Mouse (Mus musculus): ENCODE measurements around the gene Vti1a. TPM values are rescaled to one million over a fixed set of nuclear protein-coding genes. Genes with fewer than 3 reads are reported as not detected.
A peak's percentile ranks its signal among the peaks of the same experiment; 100 is the strongest.

The Vti1a gene
- polyA plus RNA-seq, 1 experiment from 2014 or later: 31.6 TPM

GRCm38 (mm10) chr19:55501985-55502384 lies 185.9 kb downstream of the Vti1a start:
- no peak overlapping the region for H3K9ac ChIP-seq
- H3K9me3 ChIP-seq: no peaks in the 10 kb centered on the region
- H3K27me3 ChIP-seq: no peaks in the 10 kb centered on the region
- peaks cover 5% of the 10 kb centered on the region; the same call in 1 of the 2 replicates for H3K36me3 ChIP-seq
- no peak for ATAC-seq (ENCODE audit: insufficient number of reproducible peaks, insufficient read depth, low FRiP score, low TSS enrichment, low read depth)
- 65% methylated on average over 4 of the region's 4 CpGs for WGBS
- H3K27ac ChIP-seq: no peak overlapping the region
- H3K4me1 ChIP-seq: peaks cover 12% of the 10 kb centered on the region
- no peak overlapping the region for H3K4me2 ChIP-seq
- H3K4me3 ChIP-seq: no peak overlapping the region

DNA sequence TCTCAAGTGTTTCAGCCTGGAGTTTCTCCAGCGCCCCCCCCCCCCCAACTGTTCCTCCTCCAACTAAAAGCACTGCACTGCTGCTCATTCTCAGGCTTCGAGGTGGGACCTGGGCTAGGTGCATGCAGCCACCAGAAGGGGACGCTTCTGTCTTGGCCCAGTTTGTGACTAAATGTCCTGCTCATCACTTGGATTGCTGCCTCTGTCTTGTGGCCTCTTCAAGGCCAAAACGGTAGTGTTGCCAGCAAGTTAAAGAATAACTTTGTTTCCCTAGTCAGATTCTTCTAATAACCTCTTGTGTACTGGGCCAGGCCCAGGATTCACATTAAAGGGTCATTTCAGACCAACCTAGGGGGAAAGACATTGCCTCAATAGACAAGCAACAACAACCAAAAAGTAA lies 187.7 kb downstream of the Vti1a start:
- 74% methylated on average over 4 of the region's 4 CpGs for WGBS
- Histone ChIP-seq H3K9ac (no peak overlapping the region), H3K27me3 (no peaks in the 10 kb centered on the region), H3K36me3 (peaks cover 6% of the 10 kb centered on the region; the same call in 1 of the 2 replicates), H3K9me3 (no peaks in the 10 kb centered on the region), H3K4me2 (no peak overlapping the region), H3K4me1 (peaks cover 29% of the 10 kb centered on the region), H3K4me3 (no peak overlapping the region), H3K27ac (no peak overlapping the region)
- no peak for ATAC-seq (ENCODE audit: insufficient number of reproducible peaks, insufficient read depth, low FRiP score, low TSS enrichment, low read depth)

DNA sequence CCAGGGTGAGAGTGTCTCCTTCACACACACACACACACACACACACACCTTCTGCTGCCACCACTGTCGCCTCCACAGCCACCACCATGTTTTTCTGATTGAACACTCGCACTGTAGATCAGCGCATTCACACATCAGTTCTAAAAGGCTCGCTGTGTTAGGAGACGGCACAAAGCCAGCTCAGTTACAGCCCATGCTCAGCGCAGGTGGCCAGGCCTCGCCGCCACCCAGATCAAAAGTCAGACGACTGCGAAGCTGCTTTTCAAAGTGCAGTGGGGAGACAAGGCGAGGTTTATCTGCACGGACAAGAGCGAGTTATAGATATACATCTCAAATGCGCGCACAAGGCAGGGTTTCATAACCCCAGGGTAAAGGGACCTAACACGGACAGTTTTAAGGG lies 191.7 kb downstream of the Vti1a start:
- Histone ChIP-seq H3K36me3 (0 out of 2 replicates have a peak, but pooled peaks cover 4% of the 10 kb centered on the region), H3K4me2 (peak overlapping the region; percentile 35), H3K27ac (peak overlapping the region; percentile 65), H3K9ac (0 out of 2 replicates have a peak overlapping the region, but pooled peaks have one; percentile 4), H3K4me3 (no peak overlapping the region), H3K9me3 (no peaks in the 10 kb centered on the region), H3K27me3 (no peaks in the 10 kb centered on the region), H3K4me1 (peaks cover 30% of the 10 kb centered on the region)
- ATAC-seq (ENCODE audit: insufficient number of reproducible peaks, insufficient read depth, low FRiP score, low TSS enrichment, low read depth): no peak
- 25% methylated on average over 16 of the region's 16 CpGs for WGBS

GRCm38 (mm10) chr19:55508239-55508638 lies 192.1 kb downstream of the Vti1a start:
- Histone ChIP-seq H3K36me3 (0 out of 2 replicates have a peak, but pooled peaks cover 4% of the 10 kb centered on the region), H3K4me3 (no peak overlapping the region), H3K4me2 (peak overlapping the region; percentile 35), H3K9me3 (no peaks in the 10 kb centered on the region), H3K4me1 (peaks cover 30% of the 10 kb centered on the region), H3K9ac (no peak overlapping the region), H3K27ac (peak overlapping the region; percentile 65; the same call in 1 of the 2 replicates), H3K27me3 (no peaks in the 10 kb centered on the region)
- no peak for ATAC-seq (ENCODE audit: insufficient number of reproducible peaks, insufficient read depth, low FRiP score, low TSS enrichment, low read depth)
- 22% methylated on average over 4 of the region's 4 CpGs for WGBS

DNA sequence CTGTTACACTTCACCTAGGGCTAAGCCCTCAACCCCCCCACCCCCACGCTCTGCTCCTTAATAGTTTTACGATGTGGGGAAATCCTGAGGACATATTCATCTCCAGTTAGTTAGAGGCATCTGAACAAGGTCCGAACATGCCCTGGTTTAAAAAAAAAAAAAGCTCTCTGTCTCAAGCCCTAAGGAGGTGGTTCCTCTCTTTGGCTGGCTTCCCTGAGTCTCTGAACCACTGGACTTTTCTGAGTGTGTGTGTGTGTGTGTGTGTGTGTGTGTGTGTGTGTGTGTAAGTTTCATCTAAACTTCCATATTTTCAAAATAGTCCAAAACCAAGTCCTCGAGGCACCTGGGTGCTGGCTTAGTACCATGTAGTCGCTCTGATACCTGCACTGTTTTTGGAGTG lies 192.9 kb downstream of the Vti1a start:
- ATAC-seq (ENCODE audit: insufficient number of reproducible peaks, insufficient read depth, low FRiP score, low TSS enrichment, low read depth): no peak
- Histone ChIP-seq H3K27ac (no peak overlapping the region), H3K4me1 (peaks cover 30% of the 10 kb centered on the region), H3K27me3 (no peaks in the 10 kb centered on the region), H3K9me3 (no peaks in the 10 kb centered on the region), H3K9ac (no peak overlapping the region), H3K36me3 (0 out of 2 replicates have a peak, but pooled peaks cover 4% of the 10 kb centered on the region), H3K4me2 (no peak overlapping the region), H3K4me3 (no peak overlapping the region)
- 49% methylated on average over 5 of the region's 5 CpGs for WGBS

GRCm38 (mm10) chr19:55509618-55510017 lies 193.5 kb downstream of the Vti1a start:
- WGBS: 93% methylated on average over 8 of the region's 8 CpGs
- no peaks in the 10 kb centered on the region for H3K9me3 ChIP-seq
- H3K36me3 ChIP-seq: 0 out of 2 replicates have a peak, but pooled peaks cover 4% of the 10 kb centered on the region
- H3K4me3 ChIP-seq: no peak overlapping the region
- peaks cover 30% of the 10 kb centered on the region for H3K4me1 ChIP-seq
- H3K4me2 ChIP-seq: no peak overlapping the region
- no peak overlapping the region for H3K27ac ChIP-seq
- H3K27me3 ChIP-seq: no peaks in the 10 kb centered on the region
- no peak for ATAC-seq (ENCODE audit: insufficient number of reproducible peaks, insufficient read depth, low FRiP score, low TSS enrichment, low read depth)
- H3K9ac ChIP-seq: no peak overlapping the region

GRCm38 (mm10) chr19:55513941-55514340 lies 197.8 kb downstream of the Vti1a start:
- Histone ChIP-seq H3K4me1 (peaks cover 7% of the 10 kb centered on the region; the same call in 1 of the 2 replicates), H3K4me3 (no peak overlapping the region), H3K36me3 (no peaks in the 10 kb centered on the region), H3K27ac (no peak overlapping the region), H3K9ac (no peak overlapping the region), H3K9me3 (no peaks in the 10 kb centered on the region), H3K4me2 (no peak overlapping the region), H3K27me3 (no peaks in the 10 kb centered on the region)
- 70% methylated on average over 4 of the region's 4 CpGs for WGBS
- ATAC-seq (ENCODE audit: insufficient number of reproducible peaks, insufficient read depth, low FRiP score, low TSS enrichment, low read depth): no peak

- no peak for ATAC-seq (ENCODE audit: insufficient number of reproducible peaks, insufficient read depth, low FRiP score, low TSS enrichment, low read depth)
- H3K4me3 ChIP-seq: no peak overlapping the region
- no peaks in the 10 kb centered on the region for H3K27me3 ChIP-seq
- no peaks in the 10 kb centered on the region for H3K36me3 ChIP-seq
- no peak overlapping the region for H3K9ac ChIP-seq
- no peaks in the 10 kb centered on the region for H3K9me3 ChIP-seq
- 59% methylated on average over 2 of the region's 2 CpGs for WGBS
- H3K27ac ChIP-seq: no peak overlapping the region
- peaks cover 36% of the 10 kb centered on the region for H3K4me1 ChIP-seq
- no peak overlapping the region for H3K4me2 ChIP-seq
These were observed 204.1 kb downstream of the Vti1a start for GRCm38 (mm10) chr19:55520236-55520635.

- ATAC-seq (ENCODE audit: insufficient number of reproducible peaks, insufficient read depth, low FRiP score, low TSS enrichment, low read depth): no peak
- Histone ChIP-seq H3K9ac (no peak overlapping the region), H3K9me3 (no peaks in the 10 kb centered on the region), H3K4me3 (no peak overlapping the region), H3K4me2 (no peak overlapping the region), H3K27me3 (no peaks in the 10 kb centered on the region), H3K4me1 (peaks cover 43% of the 10 kb centered on the region), H3K36me3 (no peaks in the 10 kb centered on the region), H3K27ac (no peak overlapping the region)
- 73% methylated on average over 9 of the region's 9 CpGs for WGBS
These were observed 207.2 kb downstream of the Vti1a start for GRCm38 (mm10) chr19:55523340-55523739.

GRCm38 (mm10) chr19:55524385-55524784 lies 208.3 kb downstream of the Vti1a start:
- H3K4me1 ChIP-seq: peaks cover 40% of the 10 kb centered on the region
- no peak for ATAC-seq (ENCODE audit: insufficient number of reproducible peaks, insufficient read depth, low FRiP score, low TSS enrichment, low read depth)
- WGBS: 79% methylated on average over 7 of the region's 7 CpGs
- no peak overlapping the region for H3K9ac ChIP-seq
- no peaks in the 10 kb centered on the region for H3K27me3 ChIP-seq
- no peak overlapping the region for H3K4me2 ChIP-seq
- no peaks in the 10 kb centered on the region for H3K36me3 ChIP-seq
- no peaks in the 10 kb centered on the region for H3K9me3 ChIP-seq
- H3K4me3 ChIP-seq: no peak overlapping the region
- no peak overlapping the region for H3K27ac ChIP-seq

DNA sequence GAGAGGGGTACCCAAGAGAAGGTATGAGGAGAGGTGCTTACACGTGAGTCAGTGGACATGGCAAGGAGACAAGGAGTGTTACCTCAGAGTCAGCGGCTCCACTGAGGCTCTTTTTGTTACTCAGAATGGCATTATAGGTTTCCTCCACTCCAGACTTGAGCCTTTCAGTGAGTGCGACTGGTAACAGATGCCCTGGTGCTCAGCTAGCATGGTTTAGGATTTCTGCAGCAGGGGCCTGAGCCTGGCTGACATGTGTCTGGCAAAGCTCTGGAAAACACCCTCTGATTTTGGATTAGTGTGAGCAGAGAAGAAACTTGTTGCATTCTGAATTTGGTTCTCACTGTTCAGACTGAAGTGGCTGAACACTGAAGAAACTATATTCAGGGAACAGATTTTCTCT lies 209.0 kb downstream of the Vti1a start:
- Histone ChIP-seq H3K4me3 (no peak overlapping the region), H3K4me2 (no peak overlapping the region), H3K27ac (peak overlapping the region; percentile 40; the same call in 1 of the 2 replicates), H3K9ac (no peak overlapping the region), H3K36me3 (no peaks in the 10 kb centered on the region), H3K27me3 (no peaks in the 10 kb centered on the region), H3K4me1 (peaks cover 34% of the 10 kb centered on the region), H3K9me3 (no peaks in the 10 kb centered on the region)
- 43% methylated on average over 3 of the region's 3 CpGs for WGBS
- no peak for ATAC-seq (ENCODE audit: insufficient number of reproducible peaks, insufficient read depth, low FRiP score, low TSS enrichment, low read depth)

- H3K9me3 ChIP-seq: no peaks in the 10 kb centered on the region
- WGBS: 20% methylated on average over 2 of the region's 2 CpGs
- H3K27me3 ChIP-seq: no peaks in the 10 kb centered on the region
- ATAC-seq (ENCODE audit: insufficient number of reproducible peaks, insufficient read depth, low FRiP score, low TSS enrichment, low read depth): no peak
- H3K4me1 ChIP-seq: peaks cover 31% of the 10 kb centered on the region
- H3K4me3 ChIP-seq: no peak overlapping the region
- H3K9ac ChIP-seq: no peak overlapping the region
- no peak overlapping the region for H3K27ac ChIP-seq
- no peak overlapping the region for H3K4me2 ChIP-seq
- no peaks in the 10 kb centered on the region for H3K36me3 ChIP-seq
These were observed 210.7 kb downstream of the Vti1a start for GRCm38 (mm10) chr19:55526717-55527235.
